Mouse (Mus musculus) kidney, embryonic 15.5 days (tissue): ENCODE data around the gene Atp23. TPM values are rescaled to one million over a fixed set of nuclear protein-coding genes. Genes with fewer than 3 reads are reported as not detected.

Experiments used
- ATAC-seq: fragments of 200-750 bp; cut with Nextera tagmentation; replicated peaks from 2 replicates; pipeline ENCODE4 v1.8.0; 2017; ENCODE audit warnings: moderate TSS enrichment; ENCODE audit not compliant: low FRiP score
- H3K27ac ChIP-seq: fragments of 300-500 bp; sonication (generic); 2 replicates; pipeline ENCODE4 v1.5.1; 2015; ENCODE audit warnings: mild to moderate bottlenecking, inconsistent platforms
- H3K27me3 ChIP-seq: fragments of 300-500 bp; sonication (generic); 2 replicates; pipeline ENCODE4 v1.6.1; 2015; ENCODE audit warnings: inconsistent platforms
- H3K36me3 ChIP-seq: fragments of 300-500 bp; sonication (generic); 2 replicates; pipeline ENCODE4 v1.6.1; 2015; ENCODE audit warnings: inconsistent platforms
- H3K4me1 ChIP-seq: fragments of 300-500 bp; sonication (generic); 2 replicates; pipeline ENCODE4 v1.6.1; 2015; ENCODE audit warnings: inconsistent platforms
- H3K4me2 ChIP-seq: fragments of 300-500 bp; sonication (generic); 2 replicates; pipeline ENCODE4 v1.6.1; 2015; ENCODE audit warnings: moderate library complexity, mild to moderate bottlenecking, inconsistent platforms
- H3K4me3 ChIP-seq: fragments of 300-500 bp; sonication (generic); replicated peaks from 2 replicates; pipeline ENCODE4 v1.5.1; 2015; ENCODE audit warnings: mild to moderate bottlenecking, inconsistent platforms
- H3K9ac ChIP-seq: fragments of 300-500 bp; sonication (generic); 2 replicates; pipeline ENCODE4 v1.6.1; 2015; ENCODE audit warnings: mild to moderate bottlenecking, inconsistent platforms
- H3K9me3 ChIP-seq: fragments of 300-500 bp; sonication (generic); replicated peaks from 2 replicates; pipeline ENCODE4 v1.6.1; 2016; ENCODE audit warnings: inconsistent platforms
- WGBS: fragments of 180-500 bp; shearing (Covaris S2); methylation state at CpG from one replicate; pipeline ENCODE4 v1.1.7; 2015; ENCODE audit warnings: mixed read lengths; 5-methylcytosine and 5-hydroxymethylcytosine counted together
- polyA plus RNA-seq: library from polyadenylated mRNA; unstranded; fragments of >200 nt; fragmentation: Nextera tagmentation; extraction: Ambion mirVana; gene quantifications from 2 replicates; pipeline ENCODE4 v1.2.1, GENCODE M21; 2015

Gene Atp23
- polyA plus RNA-seq, 1 experiment from 2014 or later = 19.5 TPM

DNA sequence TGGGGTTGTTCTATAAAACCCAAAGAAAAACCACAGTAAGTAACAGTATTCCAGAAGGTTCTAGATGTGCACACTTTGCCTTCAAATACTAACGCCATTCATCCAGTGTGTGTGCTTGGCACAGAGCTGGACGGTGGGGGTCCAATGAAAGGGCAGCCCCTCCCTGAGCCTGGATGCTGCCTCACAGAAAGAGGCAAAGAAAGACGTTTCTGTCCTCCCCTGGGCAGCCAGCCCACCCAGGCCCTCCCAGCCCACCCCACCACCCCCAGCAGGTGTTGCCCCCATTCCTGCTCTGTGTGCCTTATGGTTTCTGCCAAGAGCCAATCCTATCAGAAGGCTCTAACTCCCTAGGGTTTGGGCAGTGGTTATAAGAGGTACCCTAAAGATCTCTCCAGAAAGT, 28.4 kb upstream of the Atp23 start:
- peaks cover 67% of the 10 kb centered on the region for H3K4me1 ChIP-seq
- WGBS = 62% methylated on average over 3 of the region's 3 CpGs
- no peak overlapping the region for H3K4me3 ChIP-seq

DNA sequence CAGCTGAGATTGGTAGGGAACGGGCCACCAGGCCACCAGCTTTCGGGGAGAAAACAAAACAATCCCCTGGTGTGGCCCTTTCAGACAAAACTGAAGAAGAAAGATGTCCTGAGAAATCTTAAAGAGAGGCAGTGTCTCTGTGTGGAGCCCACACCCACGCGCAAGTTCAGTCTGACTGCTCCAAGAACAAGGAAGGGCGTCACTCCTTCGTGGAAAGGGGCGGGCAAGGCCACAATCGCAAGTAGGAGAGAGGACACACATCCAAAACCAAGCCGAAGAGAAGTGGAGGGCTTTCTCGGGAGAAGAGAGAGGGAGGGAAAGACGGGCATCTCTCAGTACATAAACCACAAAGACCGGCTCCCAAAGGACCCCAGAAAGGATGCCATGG, 27.7 kb upstream of the Atp23 start:
- Histone ChIP-seq H3K9me3 (0 out of 2 replicates have a peak, but pooled peaks cover 3% of the 10 kb centered on the region), H3K36me3 (no peaks in the 10 kb centered on the region), H3K4me2 (peak overlapping the region; percentile 92), H3K27me3 (no peaks in the 10 kb centered on the region), H3K27ac (peak overlapping the region; percentile 97), H3K4me1 (peaks cover 63% of the 10 kb centered on the region), H3K4me3 (peak overlapping the region; percentile 56), H3K9ac (peak overlapping the region; percentile 66)
- WGBS = 17% methylated on average over 12 of the region's 12 CpGs
- ATAC-seq = no peak

More for the DNA sequence above, 28.4 kb upstream of the Atp23 start:
- Histone ChIP-seq H3K27ac (peak overlapping the region; percentile 97), H3K9me3 (0 out of 2 replicates have a peak, but pooled peaks cover 3% of the 10 kb centered on the region), H3K4me2 (peak overlapping the region; percentile 92), H3K36me3 (no peaks in the 10 kb centered on the region), H3K9ac (no peak overlapping the region), H3K27me3 (no peaks in the 10 kb centered on the region)
- ATAC-seq = no peak

DNA sequence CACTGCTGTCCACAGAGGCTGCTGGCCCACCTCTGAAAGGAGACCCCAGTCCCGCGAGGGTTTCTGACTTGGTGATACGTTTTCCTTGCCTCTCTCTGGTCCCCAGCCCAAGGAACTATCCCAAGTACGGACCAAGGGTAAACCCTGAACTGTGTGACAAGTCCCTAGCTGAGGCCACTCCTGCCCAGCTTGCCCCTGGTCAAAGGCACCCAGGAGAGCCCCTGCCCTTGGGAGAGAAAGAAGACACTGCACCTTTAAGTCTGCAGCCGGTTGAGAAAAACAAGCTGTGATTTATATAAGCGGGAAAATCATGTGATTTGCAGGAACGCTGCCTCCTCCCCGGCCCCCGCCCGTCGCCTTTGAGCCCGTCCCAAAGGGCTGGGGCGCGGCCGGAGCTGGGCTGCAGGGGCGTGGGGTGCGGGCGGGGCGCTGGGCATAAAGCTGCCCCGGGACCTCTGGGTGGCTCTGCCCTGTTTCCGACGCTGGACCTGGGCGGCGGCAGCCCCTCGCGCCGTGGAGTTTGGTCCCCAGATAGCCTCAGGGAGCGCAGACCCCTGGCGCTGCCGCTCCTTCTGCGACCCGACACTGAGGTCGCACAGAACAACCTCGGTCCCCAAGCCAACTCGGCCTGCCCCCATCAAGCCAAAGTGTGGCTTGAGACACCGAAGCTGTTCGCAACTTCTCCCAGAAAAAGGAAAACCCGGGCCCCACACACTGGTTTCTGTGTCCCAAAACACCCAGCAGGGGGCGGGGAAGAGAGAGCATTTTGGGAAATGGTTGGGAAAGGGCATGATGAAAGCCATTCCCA, 27.1 kb upstream of the Atp23 start:
- H3K4me1 ChIP-seq = peaks cover 63% of the 10 kb centered on the region
- peak overlapping the region; percentile 66 for H3K9ac ChIP-seq
- peak overlapping the region; percentile 97 for H3K27ac ChIP-seq
- no peaks in the 10 kb centered on the region for H3K27me3 ChIP-seq
- no peaks in the 10 kb centered on the region for H3K36me3 ChIP-seq
- peak; percentile 71 for ATAC-seq
- 0 out of 2 replicates have a peak, but pooled peaks cover 3% of the 10 kb centered on the region for H3K9me3 ChIP-seq
- H3K4me2 ChIP-seq = peak overlapping the region; percentile 92
- WGBS = under 1% methylated on average over 39 of the region's 39 CpGs
- peak overlapping the region; percentile 56 for H3K4me3 ChIP-seq

DNA sequence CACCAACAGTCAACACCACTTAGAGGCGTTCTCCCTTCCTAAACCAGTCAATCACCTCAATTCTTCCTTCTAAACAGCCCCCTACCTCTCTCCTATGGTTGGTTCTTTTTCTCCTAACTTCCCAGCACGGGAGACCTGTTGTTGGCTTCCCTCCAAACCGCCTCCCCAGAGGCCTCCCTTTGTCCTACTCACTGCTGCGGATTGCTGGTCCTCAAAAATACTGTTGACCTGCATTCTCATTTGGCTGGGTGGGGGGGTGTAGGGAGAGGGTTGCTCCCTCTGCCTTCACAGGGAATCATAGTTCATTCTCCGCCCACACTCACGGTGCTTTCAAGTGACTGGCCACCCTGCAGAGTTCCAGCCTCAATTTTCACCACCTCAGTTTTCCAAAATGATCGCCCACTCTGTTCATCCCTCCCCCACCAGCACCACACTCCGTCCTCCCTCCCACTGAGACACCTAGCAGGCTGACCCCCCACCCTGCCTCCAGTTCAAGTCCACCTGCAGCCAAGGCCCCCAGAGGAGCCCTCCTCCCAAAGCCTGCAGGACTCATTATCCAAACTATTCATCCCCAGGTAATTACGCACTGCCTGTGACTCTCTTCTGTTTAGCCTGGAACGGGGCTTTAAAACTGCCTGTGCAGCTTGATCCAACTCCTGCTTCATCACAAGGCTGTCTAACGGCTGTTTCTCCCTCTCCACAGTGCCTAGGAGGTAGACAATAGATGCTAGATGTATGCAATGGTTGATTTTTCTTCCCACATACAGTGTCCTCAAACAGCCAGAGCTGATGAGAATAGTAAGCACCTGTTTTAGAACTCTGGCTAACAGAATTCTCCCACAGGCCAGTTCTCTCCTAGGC, 26.2 kb upstream of the Atp23 start:
- no peak for ATAC-seq
- Histone ChIP-seq H3K27me3 (no peaks in the 10 kb centered on the region), H3K27ac (peak overlapping the region; percentile 97), H3K4me1 (peaks cover 63% of the 10 kb centered on the region), H3K9me3 (no peaks in the 10 kb centered on the region), H3K4me3 (peak overlapping the region; percentile 56), H3K9ac (peak overlapping the region; percentile 66), H3K4me2 (peak overlapping the region; percentile 92), H3K36me3 (no peaks in the 10 kb centered on the region)
- 20% methylated on average over 11 of the region's 11 CpGs for WGBS

DNA sequence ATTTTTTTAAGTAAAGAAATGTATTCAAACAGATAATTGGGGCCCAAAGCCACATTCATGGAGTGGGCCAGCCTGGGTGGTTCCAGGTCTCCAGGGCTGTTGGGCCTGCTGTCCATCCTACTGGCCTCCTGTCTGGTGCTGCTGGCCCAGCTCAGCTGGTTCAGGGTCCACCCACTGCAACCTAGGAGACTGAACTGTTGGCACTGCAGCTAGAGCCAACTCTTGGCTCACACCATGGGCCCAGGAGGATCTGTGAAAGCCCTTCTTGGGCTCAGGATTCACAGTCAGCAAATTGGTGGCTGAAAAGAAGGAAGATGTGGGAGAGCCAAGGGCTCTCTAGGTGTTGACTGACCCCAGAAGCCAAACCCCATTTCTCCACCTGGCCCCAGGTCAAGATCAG, 24.2 kb upstream of the Atp23 start:
- H3K27me3 ChIP-seq = no peaks in the 10 kb centered on the region

DNA sequence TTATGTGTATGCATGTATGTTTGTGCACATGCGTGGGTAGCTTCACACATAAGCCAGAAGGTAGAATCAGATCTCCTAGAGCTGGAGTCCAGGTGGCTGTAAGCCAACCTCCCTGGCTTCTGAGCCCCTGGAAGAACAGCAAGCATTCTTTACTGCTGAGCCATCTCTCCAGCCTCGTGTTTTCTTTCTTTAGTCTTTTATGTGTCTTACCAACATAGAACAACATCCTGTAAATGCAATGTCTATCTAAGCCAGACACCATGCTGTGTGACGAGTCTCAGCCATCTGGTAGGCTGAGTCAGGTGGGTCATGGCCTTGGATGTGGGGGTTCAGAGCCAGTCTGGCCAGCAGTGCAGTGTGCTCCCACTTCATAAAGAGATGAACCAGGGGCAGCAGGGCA, 22.9 kb upstream of the Atp23 start:
- no peak overlapping the region for H3K4me2 ChIP-seq
- no peaks in the 10 kb centered on the region for H3K27me3 ChIP-seq
- ATAC-seq = no peak
- H3K27ac ChIP-seq = no peak overlapping the region
- WGBS = 53% methylated on average over 3 of the region's 3 CpGs
- no peaks in the 10 kb centered on the region for H3K9me3 ChIP-seq
- H3K9ac ChIP-seq = no peak overlapping the region
- H3K36me3 ChIP-seq = no peaks in the 10 kb centered on the region
- peaks cover 36% of the 10 kb centered on the region for H3K4me1 ChIP-seq
- H3K4me3 ChIP-seq = no peak overlapping the region

More for the DNA sequence above, 24.2 kb upstream of the Atp23 start:
- no peak for ATAC-seq
- Histone ChIP-seq H3K27ac (no peak overlapping the region), H3K4me1 (peaks cover 46% of the 10 kb centered on the region), H3K4me2 (no peak overlapping the region), H3K9ac (no peak overlapping the region), H3K9me3 (no peaks in the 10 kb centered on the region), H3K36me3 (no peaks in the 10 kb centered on the region), H3K4me3 (no peak overlapping the region)

DNA sequence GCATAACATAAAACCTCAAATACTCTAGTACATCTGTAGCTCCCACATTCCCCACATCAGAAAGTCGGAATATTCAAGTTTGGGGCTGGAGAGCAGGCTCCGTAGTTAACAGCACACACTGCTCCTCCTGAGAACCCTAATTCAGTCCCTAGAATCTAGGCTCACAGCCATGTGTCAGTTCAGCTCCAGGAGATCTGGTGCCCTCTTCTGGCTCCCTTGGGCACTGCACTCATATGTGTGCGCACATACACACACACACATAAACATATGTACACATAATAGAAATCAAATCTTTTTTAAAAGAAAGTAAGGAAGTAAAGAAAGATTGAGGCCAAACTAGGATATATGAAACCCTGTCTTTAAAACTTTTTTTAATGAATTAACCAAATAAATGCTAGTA, 19.1 kb upstream of the Atp23 start:
- Histone ChIP-seq H3K27me3 (no peaks in the 10 kb centered on the region), H3K36me3 (no peaks in the 10 kb centered on the region), H3K9me3 (no peaks in the 10 kb centered on the region), H3K4me2 (no peak overlapping the region), H3K4me1 (peaks cover 2% of the 10 kb centered on the region; the same call in 1 of the 2 replicates), H3K9ac (no peak overlapping the region), H3K27ac (no peak overlapping the region), H3K4me3 (no peak overlapping the region)
- ATAC-seq = no peak
- WGBS = 98% methylated on average over 3 of the region's 3 CpGs

DNA sequence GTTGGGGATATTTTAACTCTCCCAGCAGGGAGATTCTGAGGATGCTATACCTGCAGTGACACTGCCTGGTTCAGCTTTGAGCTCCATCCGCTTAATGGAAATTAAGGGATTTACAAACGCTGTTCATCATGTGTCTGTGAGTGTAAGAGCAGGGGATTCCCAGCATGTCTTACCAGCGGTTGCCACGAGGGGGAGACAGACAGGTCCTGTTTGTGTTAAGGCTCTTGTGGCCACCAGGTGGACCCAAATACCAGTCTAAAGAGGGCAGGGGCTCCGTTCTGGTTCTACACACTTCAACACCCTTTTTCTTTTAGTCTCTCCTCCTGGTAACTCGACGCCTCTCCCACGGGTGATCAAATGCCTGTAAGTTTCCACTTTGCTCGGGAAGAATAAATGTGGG, 17.9 kb upstream of the Atp23 start:
- Histone ChIP-seq H3K36me3 (no peaks in the 10 kb centered on the region), H3K27me3 (no peaks in the 10 kb centered on the region), H3K4me3 (no peak overlapping the region), H3K9me3 (no peaks in the 10 kb centered on the region), H3K4me1 (peaks cover 2% of the 10 kb centered on the region; the same call in 1 of the 2 replicates), H3K4me2 (no peak overlapping the region), H3K9ac (no peak overlapping the region), H3K27ac (no peak overlapping the region)
- peak; percentile 83 for ATAC-seq
- 1% methylated on average over 9 of the region's 9 CpGs for WGBS

DNA sequence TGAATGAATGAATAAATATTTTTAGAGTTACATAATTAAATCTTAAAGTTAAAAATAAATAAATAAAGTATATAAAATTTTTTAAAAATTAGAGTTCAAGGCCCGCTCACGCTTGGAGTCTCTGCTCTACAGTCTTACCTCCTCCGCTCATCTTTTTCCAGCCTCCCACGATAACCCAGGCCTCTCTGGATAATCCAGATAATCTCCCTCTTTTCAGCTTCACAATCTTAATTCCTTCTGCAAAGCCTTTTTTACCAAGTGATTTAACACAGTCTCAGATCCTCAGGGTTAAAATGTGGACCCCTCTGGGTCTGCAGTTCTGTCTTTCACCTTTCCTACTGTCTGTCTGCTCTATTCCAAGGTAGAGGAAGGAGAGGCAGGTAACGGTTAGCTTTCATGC, 13.1 kb upstream of the Atp23 start:
- Histone ChIP-seq H3K4me2 (no peak overlapping the region), H3K27ac (no peak overlapping the region), H3K27me3 (no peaks in the 10 kb centered on the region), H3K9ac (no peak overlapping the region), H3K4me3 (no peak overlapping the region), H3K4me1 (peaks cover 1% of the 10 kb centered on the region; the same call in 1 of the 2 replicates), H3K36me3 (no peaks in the 10 kb centered on the region), H3K9me3 (no peaks in the 10 kb centered on the region)
- 89% methylated on average over 5 of the region's 5 CpGs for WGBS
- no peak for ATAC-seq

DNA sequence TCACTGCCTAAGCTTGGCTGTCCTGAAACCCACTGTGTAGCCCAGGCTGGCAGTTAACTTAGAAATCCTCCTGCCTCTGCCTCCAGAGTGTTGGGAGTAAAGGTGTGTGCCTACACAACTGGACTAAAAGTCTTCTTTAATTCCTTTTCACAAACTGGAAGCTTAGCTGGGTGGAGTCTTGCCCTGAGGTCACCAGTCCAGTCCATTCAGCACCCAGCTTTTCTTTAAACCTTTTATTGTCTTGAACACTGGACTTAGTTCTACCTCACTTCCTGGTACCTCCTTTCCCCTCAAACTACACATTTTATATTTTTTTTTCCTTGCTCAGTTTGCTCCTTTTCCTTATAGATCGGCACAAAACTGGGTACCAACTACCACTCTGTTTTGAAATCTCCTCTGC, 10.3 kb upstream of the Atp23 start:
- Histone ChIP-seq H3K4me1 (no peaks in the 10 kb centered on the region), H3K4me2 (no peak overlapping the region), H3K9me3 (0 out of 2 replicates have a peak, but pooled peaks cover 2% of the 10 kb centered on the region), H3K27ac (no peak overlapping the region), H3K27me3 (no peaks in the 10 kb centered on the region), H3K4me3 (no peak overlapping the region), H3K9ac (no peak overlapping the region), H3K36me3 (no peaks in the 10 kb centered on the region)
- ATAC-seq = no peak
- 91% methylated on average over 1 of the region's 1 CpGs for WGBS

DNA sequence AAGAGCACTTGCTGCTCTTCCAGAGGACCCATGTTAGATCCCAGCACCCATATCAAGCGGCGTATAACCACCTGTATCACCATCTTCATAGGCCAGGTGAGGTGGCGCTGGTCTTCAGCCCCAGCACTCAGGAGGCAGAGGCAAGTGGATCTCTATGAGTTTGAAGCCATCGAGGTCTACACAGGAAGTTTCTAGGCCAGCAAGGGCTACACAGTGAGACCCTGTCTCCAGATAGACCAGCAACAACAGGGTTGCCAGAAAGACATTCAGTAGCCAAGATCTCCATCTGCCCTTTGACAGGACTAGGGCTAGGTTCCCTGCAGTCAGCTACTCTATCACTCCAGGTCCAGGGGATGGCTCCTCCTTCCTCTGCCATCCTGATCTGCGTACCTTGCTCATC, 5.7 kb upstream of the Atp23 start:
- Histone ChIP-seq H3K27me3 (no peaks in the 10 kb centered on the region), H3K9me3 (0 out of 2 replicates have a peak, but pooled peaks cover 2% of the 10 kb centered on the region), H3K4me2 (no peak overlapping the region), H3K4me3 (no peak overlapping the region), H3K36me3 (no peaks in the 10 kb centered on the region), H3K9ac (no peak overlapping the region), H3K27ac (no peak overlapping the region), H3K4me1 (0 out of 2 replicates have a peak, but pooled peaks cover 5% of the 10 kb centered on the region)
- WGBS = 93% methylated on average over 5 of the region's 5 CpGs
- ATAC-seq = no peak

DNA sequence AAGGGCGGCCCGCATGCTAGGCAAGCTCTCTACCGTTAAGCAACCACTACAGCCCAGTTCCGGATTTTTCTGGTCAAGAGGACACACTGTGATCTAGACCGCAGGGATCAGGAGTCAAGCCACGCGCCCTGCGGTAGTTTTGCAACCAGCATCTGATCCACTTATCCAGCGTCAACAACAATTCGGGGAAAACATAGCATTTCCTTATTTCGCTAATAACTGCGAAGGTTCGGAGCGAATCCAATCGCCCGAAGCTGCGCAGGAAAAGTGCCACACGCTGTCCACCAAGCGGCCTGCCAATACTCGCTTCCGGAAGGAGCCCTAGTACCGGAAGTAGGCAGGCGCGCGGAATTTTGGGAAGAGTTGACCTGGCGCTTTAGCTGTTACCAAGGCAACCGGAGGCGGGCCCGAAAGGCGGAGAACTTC, 4.5 kb upstream of the Atp23 start:
- H3K27me3 ChIP-seq = no peaks in the 10 kb centered on the region
- WGBS = 2% methylated on average over 30 of the region's 30 CpGs
- H3K27ac ChIP-seq = peak overlapping the region; percentile 90
- peak overlapping the region; percentile 71 for H3K4me2 ChIP-seq
- peaks cover 11% of the 10 kb centered on the region for H3K4me1 ChIP-seq
- H3K9ac ChIP-seq = peak overlapping the region; percentile 40
- ATAC-seq = peak; percentile 74
- H3K36me3 ChIP-seq = no peaks in the 10 kb centered on the region
- 0 out of 2 replicates have a peak, but pooled peaks cover 2% of the 10 kb centered on the region for H3K9me3 ChIP-seq
- peak overlapping the region; percentile 48 for H3K4me3 ChIP-seq
